Mouse (Mus musculus) limb, embryonic 13.5 days (tissue): ENCODE results near the gene Cc2d1b. TPM values are rescaled to one million over a fixed set of nuclear protein-coding genes. Genes with fewer than 3 reads are reported as not detected.

Experiments
- ATAC-seq: fragments of 200-750 bp; cut with Nextera tagmentation; 2 replicates; pipeline ENCODE4 v1.8.0; 2017; ENCODE audit warnings: low read depth, moderate number of reproducible peaks, moderate TSS enrichment; ENCODE audit not compliant: low FRiP score
- H3K27ac ChIP-seq: fragments of 300-500 bp; sonication (generic); 2 replicates; pipeline ENCODE4 v1.5.1; 2015; ENCODE audit warnings: inconsistent platforms, mild to moderate bottlenecking, moderate library complexity
- H3K27me3 ChIP-seq: fragments of 300-500 bp; sonication (generic); 2 replicates; pipeline ENCODE4 v1.6.1; 2015; ENCODE audit warnings: mild to moderate bottlenecking, inconsistent platforms
- H3K36me3 ChIP-seq: fragments of 300-500 bp; sonication (generic); 2 replicates; pipeline ENCODE4 v1.6.1; 2015; ENCODE audit warnings: inconsistent platforms, mild to moderate bottlenecking, moderate library complexity
- H3K4me1 ChIP-seq: fragments of 300-500 bp; sonication (generic); 2 replicates; pipeline ENCODE4 v1.6.1; 2015; ENCODE audit warnings: inconsistent platforms
- H3K4me2 ChIP-seq: fragments of 300-500 bp; sonication (generic); replicated peaks from 2 replicates; pipeline ENCODE4 v1.6.1; 2015; ENCODE audit warnings: inconsistent platforms, mild to moderate bottlenecking, moderate library complexity
- H3K4me3 ChIP-seq: fragments of 300-500 bp; sonication (generic); 2 replicates; pipeline ENCODE4 v1.5.1; 2015; ENCODE audit warnings: moderate library complexity, mild to moderate bottlenecking, inconsistent platforms
- H3K9ac ChIP-seq: fragments of 300-500 bp; sonication (generic); 2 replicates; pipeline ENCODE4 v1.6.1; 2015; ENCODE audit warnings: mild to moderate bottlenecking, inconsistent platforms
- H3K9me3 ChIP-seq: fragments of 300-500 bp; sonication (generic); 2 replicates; pipeline ENCODE4 v1.6.1; 2016; ENCODE audit warnings: inconsistent platforms
- WGBS: fragments of 180-500 bp; shearing (Covaris S2); methylation state at CpG from one replicate; pipeline ENCODE4 v1.1.7; 2015; 5-methylcytosine and 5-hydroxymethylcytosine counted together
- polyA plus RNA-seq: library from polyadenylated mRNA; unstranded; fragments of >200 nt; fragmentation: Nextera tagmentation; extraction: Ambion mirVana; gene quantifications from 2 replicates; pipeline ENCODE4 v1.2.1, GENCODE M21; 2015

The Cc2d1b gene
- 30.0 and 33.0 TPM in 2 replicates for polyA plus RNA-seq

DNA sequence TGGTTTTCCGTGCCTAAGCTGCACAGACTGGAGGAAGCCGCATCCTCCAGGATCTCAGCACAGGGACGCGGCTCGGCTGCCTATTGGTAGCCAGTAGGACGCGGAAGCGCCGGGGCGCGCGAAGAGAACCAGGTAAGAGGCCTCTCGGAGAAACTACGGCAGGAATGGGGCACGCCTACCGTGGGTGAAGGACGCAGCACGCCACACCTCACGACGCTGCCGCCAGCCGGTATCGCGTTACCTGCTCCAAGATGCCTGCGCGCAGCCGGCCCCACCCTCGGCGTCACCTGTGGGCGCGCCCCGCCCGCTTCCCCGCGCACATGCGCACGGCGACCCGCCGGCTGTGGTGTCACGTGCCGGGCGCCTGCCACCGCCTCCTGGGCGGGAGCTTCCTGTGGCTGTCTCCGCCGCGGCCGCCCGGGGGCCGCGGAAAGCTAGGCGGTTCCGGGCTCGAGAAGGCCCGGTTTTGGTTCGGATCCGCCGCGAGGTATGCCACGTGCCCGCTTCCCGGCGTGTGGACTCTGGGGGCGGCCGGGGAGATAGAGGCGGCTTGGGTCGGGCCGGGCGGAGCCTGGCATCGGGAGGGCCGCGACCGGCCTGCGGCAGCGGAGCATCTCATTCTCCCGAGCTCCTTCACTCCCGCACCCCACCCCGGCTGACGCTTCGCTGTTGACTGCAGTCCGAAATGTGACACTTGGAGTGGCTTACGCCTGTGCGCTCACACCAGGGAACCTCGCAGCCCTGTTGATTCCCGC is at the start of gene Cc2d1b:
Gene Cc2d1b (plus strand): TSS at position 354 of the 755 bp plus-strand sequence.
- WGBS: under 1% methylated on average over 86 of the region's 86 CpGs
- H3K36me3 ChIP-seq: peaks cover 18% of the 10 kb centered on the region
- peak within 1 kb of the TSS; percentile 86 for H3K4me2 ChIP-seq
- no peaks in the 10 kb centered on the region for H3K9me3 ChIP-seq
- peaks cover 15% of the 10 kb centered on the region for H3K4me1 ChIP-seq
- H3K27me3 ChIP-seq: no peaks in the 10 kb centered on the region
- H3K27ac ChIP-seq: peak within 1 kb of the TSS; percentile 92
- peak; percentile 95 for ATAC-seq
- H3K4me3 ChIP-seq: peak within 1 kb of the TSS; percentile 78
- peak within 1 kb of the TSS; percentile 95 for H3K9ac ChIP-seq

- Histone ChIP-seq H3K27ac (no peak overlapping the region), H3K9me3 (no peaks in the 10 kb centered on the region), H3K4me1 (peaks cover 6% of the 10 kb centered on the region), H3K27me3 (no peaks in the 10 kb centered on the region), H3K36me3 (peaks cover 62% of the 10 kb centered on the region), H3K4me3 (no peak overlapping the region), H3K4me2 (no peak overlapping the region), H3K9ac (no peak overlapping the region)
- WGBS: 94% methylated on average over 3 of the region's 3 CpGs
- no peak for ATAC-seq
Observed at GRCm38 (mm10) chr4:108572644-108573043, 47.1 kb upstream of the Cc2d1b start.

DNA sequence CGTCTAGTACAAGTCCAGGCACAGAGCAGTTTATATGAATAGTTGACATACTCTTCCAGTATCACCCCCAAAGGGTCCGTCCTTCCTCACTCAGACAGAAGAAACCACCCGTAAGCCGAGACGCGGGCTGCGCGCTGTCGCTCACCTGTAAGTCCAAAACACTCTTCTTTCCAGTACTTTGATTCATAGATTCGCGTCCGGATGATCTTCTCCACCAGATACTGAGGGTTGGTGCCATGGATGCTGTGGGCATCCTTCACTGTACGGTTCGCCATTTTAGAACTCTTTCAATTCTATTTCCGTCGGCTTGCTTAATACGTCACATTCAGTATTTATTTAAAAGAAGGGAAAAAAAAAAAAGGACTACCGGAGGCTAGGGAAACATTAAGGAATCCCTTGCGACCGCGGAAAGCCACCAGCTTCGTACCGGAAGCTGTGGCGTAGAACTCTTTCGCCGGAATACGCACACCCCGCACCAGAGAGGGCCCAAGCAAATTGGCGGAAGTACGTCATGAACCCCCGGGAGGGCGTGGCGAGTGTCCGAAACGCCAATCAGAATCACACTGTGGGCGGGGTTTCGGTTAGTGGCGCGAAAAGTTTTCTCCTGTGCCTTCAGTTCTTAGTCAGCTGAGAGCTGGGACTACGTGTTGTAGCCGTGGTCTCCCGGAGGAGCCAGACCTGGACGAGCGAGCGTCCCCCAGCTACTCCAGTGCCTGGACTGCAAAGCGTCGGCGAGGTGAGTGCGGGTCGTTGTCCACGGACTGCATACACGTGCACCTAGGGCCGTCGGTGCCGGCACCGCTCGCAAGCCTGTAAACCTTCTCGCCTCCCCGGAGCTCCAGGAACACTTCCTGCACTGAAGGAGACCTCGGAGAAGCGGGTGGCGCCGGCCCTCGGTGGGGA is 40.6 kb upstream of the Cc2d1b start, which contains the start of the genes Prpf38a and Orc1:
Gene Prpf38a (minus strand): TSS at position 497 of the 903 bp plus-strand sequence.
Gene Orc1 (plus strand): TSS at position 584 of the 903 bp plus-strand sequence.
- under 1% methylated on average over 64 of the region's 64 CpGs for WGBS
- no peaks in the 10 kb centered on the region for H3K9me3 ChIP-seq
- peak within 1 kb of the TSS; percentile 80 for H3K4me2 ChIP-seq
- H3K36me3 ChIP-seq: peaks cover 15% of the 10 kb centered on the region
- peak; percentile 99 for ATAC-seq
- H3K27me3 ChIP-seq: no peaks in the 10 kb centered on the region
- H3K4me1 ChIP-seq: peaks cover 28% of the 10 kb centered on the region
- H3K4me3 ChIP-seq: peak within 1 kb of the TSS; percentile 80
- peak within 1 kb of the TSS; percentile 80 for H3K9ac ChIP-seq
- H3K27ac ChIP-seq: peak within 1 kb of the TSS; percentile 74

DNA sequence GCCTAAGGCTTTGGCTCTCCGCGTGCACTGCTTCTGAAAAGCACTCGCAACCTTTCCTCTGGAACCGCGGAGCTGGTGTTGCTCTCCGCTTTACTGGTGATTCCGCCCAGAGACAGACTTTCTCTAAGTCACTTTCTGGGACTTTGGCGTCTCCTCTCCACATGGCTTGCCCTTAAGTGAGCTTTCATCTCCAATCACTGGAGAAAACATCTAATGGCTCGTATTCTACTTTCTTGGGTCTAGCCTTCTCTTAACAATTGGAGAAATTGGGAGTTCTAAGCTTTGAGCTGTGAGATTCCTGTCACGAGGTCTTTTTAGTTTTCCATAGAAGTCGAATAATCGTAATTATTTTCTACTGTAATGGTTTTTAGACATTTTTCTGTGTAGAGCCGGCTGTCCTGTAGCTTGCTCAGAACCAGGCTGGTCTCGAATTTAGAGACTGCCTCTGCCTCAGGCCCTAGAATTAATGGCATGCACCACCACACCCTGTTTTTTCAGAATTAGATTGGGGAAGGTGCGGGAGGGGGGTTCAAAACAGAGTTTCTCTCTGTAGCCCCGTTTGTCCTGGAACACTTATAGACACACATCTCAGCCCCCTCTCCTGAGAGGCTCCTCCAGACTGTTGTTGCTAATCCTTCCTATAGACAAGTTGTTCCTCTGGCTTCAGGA is 39.9 kb upstream of the Cc2d1b start:
- Histone ChIP-seq H3K27ac (peak overlapping the region; percentile 74), H3K27me3 (no peaks in the 10 kb centered on the region)

DNA sequence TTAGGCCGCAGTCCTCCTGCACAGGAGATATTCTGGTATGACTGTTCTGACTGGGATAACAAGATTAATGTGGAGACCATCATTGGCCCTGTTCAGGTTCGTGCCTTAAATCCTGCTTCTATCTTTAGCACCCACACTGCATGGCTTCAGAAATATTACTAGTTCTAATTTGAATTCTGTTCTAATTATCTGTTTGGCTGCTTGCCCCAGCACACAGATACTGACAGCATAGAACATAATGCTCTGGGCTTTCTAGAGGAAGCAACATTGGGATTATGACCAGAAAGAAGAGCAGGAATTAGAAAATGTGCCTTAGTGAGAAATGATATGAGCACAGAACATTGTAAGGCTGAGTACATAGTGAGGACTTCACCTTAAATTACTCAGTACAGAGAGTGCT is 26.4 kb upstream of the Cc2d1b start:
- H3K36me3 ChIP-seq: peaks cover 13% of the 10 kb centered on the region
- 97% methylated on average over 2 of the region's 2 CpGs for WGBS
- no peaks in the 10 kb centered on the region for H3K27me3 ChIP-seq
- no peak for ATAC-seq
- H3K27ac ChIP-seq: no peak overlapping the region
- H3K4me1 ChIP-seq: no peaks in the 10 kb centered on the region
- H3K4me2 ChIP-seq: no peak overlapping the region
- H3K4me3 ChIP-seq: no peak overlapping the region
- no peak overlapping the region for H3K9ac ChIP-seq
- no peaks in the 10 kb centered on the region for H3K9me3 ChIP-seq

More for the DNA sequence above, 39.9 kb upstream of the Cc2d1b start:
- peak overlapping the region; percentile 80 for H3K4me2 ChIP-seq
- peaks cover 9% of the 10 kb centered on the region for H3K36me3 ChIP-seq
- no peak for ATAC-seq
- peaks cover 28% of the 10 kb centered on the region for H3K4me1 ChIP-seq
- peak overlapping the region; percentile 80 for H3K9ac ChIP-seq
- H3K9me3 ChIP-seq: no peaks in the 10 kb centered on the region
- peak overlapping the region; percentile 80 for H3K4me3 ChIP-seq
- WGBS: under 1% methylated on average over 16 of the region's 16 CpGs

DNA sequence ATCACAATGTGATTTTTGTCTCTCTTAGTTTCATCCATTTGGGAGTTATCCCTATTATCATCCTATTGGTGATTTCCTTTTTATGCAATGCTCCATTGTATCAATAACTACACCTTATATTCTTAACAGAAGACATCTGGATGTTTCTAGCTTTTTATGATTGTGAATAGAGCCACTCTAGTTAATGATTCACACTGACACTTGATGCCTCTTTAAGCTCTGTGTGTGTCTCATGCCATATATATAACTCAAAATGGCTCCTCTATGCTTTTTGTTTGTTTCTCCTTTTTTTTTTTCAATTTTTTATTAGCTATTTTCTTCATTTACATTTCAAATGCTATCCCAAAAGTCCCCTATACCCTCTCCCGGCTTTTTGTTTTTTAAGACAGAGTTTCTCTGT is 24.0 kb upstream of the Cc2d1b start:
- Histone ChIP-seq H3K4me1 (no peaks in the 10 kb centered on the region), H3K27me3 (no peaks in the 10 kb centered on the region), H3K36me3 (peaks cover 29% of the 10 kb centered on the region), H3K4me3 (no peak overlapping the region), H3K4me2 (no peak overlapping the region), H3K9me3 (no peaks in the 10 kb centered on the region), H3K9ac (no peak overlapping the region), H3K27ac (no peak overlapping the region)
- 81% methylated on average over 1 of the region's 1 CpGs for WGBS
- no peak for ATAC-seq

DNA sequence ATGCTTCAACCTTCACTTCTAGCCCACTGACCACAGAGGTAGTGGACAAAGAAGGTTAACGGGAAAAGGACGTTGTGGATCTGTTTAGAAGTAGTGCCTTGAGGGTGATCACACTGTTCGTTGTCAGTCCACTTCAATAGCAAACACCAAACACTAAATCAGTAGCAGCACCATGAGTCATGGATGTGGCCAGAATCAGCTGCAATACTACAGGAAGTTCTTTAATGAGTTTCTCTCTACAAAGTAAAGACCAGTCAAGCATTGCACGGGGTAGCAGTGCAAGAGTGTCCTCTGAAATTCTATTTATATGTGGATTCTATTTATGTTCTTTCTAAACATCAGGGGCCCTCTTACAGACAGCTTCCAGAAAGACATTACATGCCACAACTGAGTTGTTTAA is 21.4 kb upstream of the Cc2d1b start:
- no peak overlapping the region for H3K4me2 ChIP-seq
- peaks cover 43% of the 10 kb centered on the region for H3K36me3 ChIP-seq
- ATAC-seq: no peak
- WGBS: 83% methylated on average over 4 of the region's 4 CpGs
- no peak overlapping the region for H3K9ac ChIP-seq
- no peak overlapping the region for H3K27ac ChIP-seq
- H3K4me1 ChIP-seq: no peaks in the 10 kb centered on the region
- no peak overlapping the region for H3K4me3 ChIP-seq
- H3K9me3 ChIP-seq: 0 out of 2 replicates have a peak, but pooled peaks cover 3% of the 10 kb centered on the region
- no peaks in the 10 kb centered on the region for H3K27me3 ChIP-seq

GRCm38 (mm10) chr4:108601870-108602269 is 17.9 kb upstream of the Cc2d1b start:
- peaks cover 72% of the 10 kb centered on the region for H3K36me3 ChIP-seq
- ATAC-seq: no peak
- 0 out of 2 replicates have a peak, but pooled peaks cover 3% of the 10 kb centered on the region for H3K9me3 ChIP-seq
- H3K27ac ChIP-seq: no peak overlapping the region
- no peak overlapping the region for H3K9ac ChIP-seq
- H3K4me3 ChIP-seq: no peak overlapping the region
- WGBS: 95% methylated on average over 7 of the region's 7 CpGs
- no peaks in the 10 kb centered on the region for H3K27me3 ChIP-seq
- no peak overlapping the region for H3K4me2 ChIP-seq
- no peaks in the 10 kb centered on the region for H3K4me1 ChIP-seq

GRCm38 (mm10) chr4:108608651-108609050 is 11.1 kb upstream of the Cc2d1b start:
- no peak for ATAC-seq
- WGBS: 90% methylated on average over 3 of the region's 3 CpGs
- H3K36me3 ChIP-seq: peaks cover 48% of the 10 kb centered on the region

DNA sequence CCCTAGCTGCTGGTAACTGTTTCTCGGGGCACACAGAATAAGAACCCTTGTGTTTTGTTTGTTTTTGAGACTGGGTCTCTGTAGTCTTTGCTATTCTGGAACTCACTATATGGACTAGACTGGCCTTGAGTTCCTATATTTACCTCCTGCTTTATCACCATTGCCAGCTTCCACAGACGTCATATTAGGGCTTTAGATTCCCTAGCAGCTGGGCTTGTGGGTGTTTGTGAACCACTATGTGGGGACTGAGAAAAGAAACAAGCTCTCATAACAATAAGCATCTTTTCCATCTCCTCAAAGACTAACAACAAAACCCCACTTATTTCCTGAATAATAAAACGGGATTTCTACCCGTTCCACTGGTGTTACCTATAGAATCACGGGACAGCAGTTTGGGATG is 8.8 kb upstream of the Cc2d1b start:
- no peaks in the 10 kb centered on the region for H3K4me1 ChIP-seq
- H3K27ac ChIP-seq: no peak overlapping the region
- no peaks in the 10 kb centered on the region for H3K27me3 ChIP-seq
- no peak for ATAC-seq
- H3K4me2 ChIP-seq: no peak overlapping the region
- no peak overlapping the region for H3K9ac ChIP-seq
- no peak overlapping the region for H3K4me3 ChIP-seq
- H3K9me3 ChIP-seq: no peaks in the 10 kb centered on the region
- H3K36me3 ChIP-seq: peaks cover 30% of the 10 kb centered on the region
- 85% methylated on average over 5 of the region's 5 CpGs for WGBS

More at GRCm38 (mm10) chr4:108608651-108609050, 11.1 kb upstream of the Cc2d1b start:
- no peak overlapping the region for H3K4me2 ChIP-seq
- no peak overlapping the region for H3K27ac ChIP-seq
- no peaks in the 10 kb centered on the region for H3K9me3 ChIP-seq
- no peaks in the 10 kb centered on the region for H3K4me1 ChIP-seq
- H3K4me3 ChIP-seq: no peak overlapping the region
- no peaks in the 10 kb centered on the region for H3K27me3 ChIP-seq
- H3K9ac ChIP-seq: no peak overlapping the region

- Histone ChIP-seq H3K4me1 (peaks cover 15% of the 10 kb centered on the region), H3K27ac (peak overlapping the region; percentile 87), H3K27me3 (no peaks in the 10 kb centered on the region), H3K4me3 (peak overlapping the region; percentile 78), H3K9me3 (no peaks in the 10 kb centered on the region), H3K36me3 (peaks cover 6% of the 10 kb centered on the region), H3K4me2 (peak overlapping the region; percentile 86), H3K9ac (peak overlapping the region; percentile 95)
- WGBS: 68% methylated on average over 4 of the region's 4 CpGs
- no peak for ATAC-seq
Observed at GRCm38 (mm10) chr4:108618586-108618985, 1.2 kb upstream of the Cc2d1b start.
